Mouse (Mus musculus): Measurements from ENCODE around the gene Ifrd1. TPM values are rescaled to one million over a fixed set of nuclear protein-coding genes. Genes with fewer than 3 reads are reported as not detected.
A peak's percentile ranks its signal among the peaks of the same experiment; 100 is the strongest.

The Ifrd1 gene
- polyA plus RNA-seq, 1 experiment from 2014 or later = 103 TPM

- peak overlapping the region; percentile 84 for H3K27ac ChIP-seq (ENCODE audit: low read depth, low read length)
- H3K36me3 ChIP-seq (ENCODE audit: control insufficient read depth, insufficient read depth, low read length) = peaks cover 14% of the 10 kb centered on the region
- H3K4me2 ChIP-seq = peak overlapping the region; percentile 64
- no peaks in the 10 kb centered on the region for H3K27me3 ChIP-seq (ENCODE audit: control insufficient read depth, insufficient read depth, low read length)
- ATAC-seq (replicated peaks; ENCODE audit: insufficient number of reproducible peaks, low FRiP score, low TSS enrichment) = no peak
- 42% methylated on average over 7 of the region's 7 CpGs for WGBS (ENCODE audit: insufficient replicate concordance)
- no peak overlapping the region; the same call in 1 of the 2 replicates for H3K9ac ChIP-seq (ENCODE audit: low read depth, low read length)
- peak overlapping the region; percentile 31 for H3K4me3 ChIP-seq (ENCODE audit: low read depth, low read length)
- H3K4me1 ChIP-seq (ENCODE audit: control insufficient read depth, insufficient read depth, low read length) = 0 out of 2 replicates have a peak, but pooled peaks cover 4% of the 10 kb centered on the region
- H3K9me3 ChIP-seq (replicated peaks; ENCODE audit: control insufficient read depth, low read length) = no peaks in the 10 kb centered on the region
These were observed 48.4 kb downstream of the Ifrd1 start for GRCm38 (mm10) chr12:40199795-40200402.

- Histone ChIP-seq H3K27ac (ENCODE audit: low read depth, low read length) (peak within 1 kb of the TSS; percentile 84), H3K27me3 (ENCODE audit: control insufficient read depth, insufficient read depth, low read length) (no peaks in the 10 kb centered on the region), H3K4me1 (ENCODE audit: control insufficient read depth, insufficient read depth, low read length) (0 out of 2 replicates have a peak, but pooled peaks cover 4% of the 10 kb centered on the region), H3K36me3 (ENCODE audit: control insufficient read depth, insufficient read depth, low read length) (peaks cover 10% of the 10 kb centered on the region), H3K4me3 (ENCODE audit: low read depth, low read length) (peak within 1 kb of the TSS; percentile 31), H3K9ac (ENCODE audit: low read depth, low read length) (peak within 1 kb of the TSS; percentile 58), H3K9me3 (replicated peaks; ENCODE audit: control insufficient read depth, low read length) (no peaks in the 10 kb centered on the region), H3K4me2 (peak within 1 kb of the TSS; percentile 64)
- WGBS (ENCODE audit: insufficient replicate concordance) = 43% methylated on average over 8 of the region's 8 CpGs
- ATAC-seq (replicated peaks; ENCODE audit: insufficient number of reproducible peaks, low FRiP score, low TSS enrichment) = peak; percentile 61; the same call in 1 of the 2 replicates
These were observed 49.0 kb downstream of the Ifrd1 start, which contains the start of gene Lsmem1 for GRCm38 (mm10) chr12:40199302-40199701. Lsmem1 (minus strand) TSS chr12:40199490.

DNA sequence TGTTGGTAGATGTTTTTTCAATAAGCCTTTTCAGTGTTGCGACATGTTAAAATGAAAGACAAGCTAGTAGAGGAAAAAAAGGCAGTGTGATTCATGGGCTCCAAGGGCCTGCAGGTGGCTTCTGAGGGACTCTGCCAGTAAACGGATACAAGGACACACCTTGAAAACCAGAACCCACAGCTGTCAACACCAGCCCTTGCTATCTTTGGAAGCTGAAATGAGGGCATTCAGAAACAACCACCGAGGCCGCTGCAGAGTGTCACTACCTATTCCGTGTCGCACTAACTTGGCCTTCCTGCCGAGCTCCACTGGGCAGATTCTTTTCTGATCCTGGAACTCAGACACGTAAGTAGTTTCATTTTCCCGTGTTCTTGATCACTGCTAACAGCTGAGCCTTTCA lies 49.9 kb downstream of the Ifrd1 start:
- Histone ChIP-seq H3K4me3 (ENCODE audit: low read depth, low read length) (peak overlapping the region; percentile 31), H3K27me3 (ENCODE audit: control insufficient read depth, insufficient read depth, low read length) (no peaks in the 10 kb centered on the region), H3K27ac (ENCODE audit: low read depth, low read length) (peak overlapping the region; percentile 84), H3K9ac (ENCODE audit: low read depth, low read length) (peak overlapping the region; percentile 58; the same call in 1 of the 2 replicates), H3K4me2 (peak overlapping the region; percentile 64), H3K4me1 (ENCODE audit: control insufficient read depth, insufficient read depth, low read length) (0 out of 2 replicates have a peak, but pooled peaks cover 4% of the 10 kb centered on the region), H3K36me3 (ENCODE audit: control insufficient read depth, insufficient read depth, low read length) (0 out of 2 replicates have a peak, but pooled peaks cover 5% of the 10 kb centered on the region), H3K9me3 (replicated peaks; ENCODE audit: control insufficient read depth, low read length) (no peaks in the 10 kb centered on the region)
- ATAC-seq (replicated peaks; ENCODE audit: insufficient number of reproducible peaks, low FRiP score, low TSS enrichment) = 0 out of 2 replicates have a peak, but pooled peaks have one; percentile 39
- 53% methylated on average over 9 of the region's 9 CpGs for WGBS (ENCODE audit: insufficient replicate concordance)

GRCm38 (mm10) chr12:40198019-40198418 lies 50.3 kb downstream of the Ifrd1 start:
- no peak for ATAC-seq (replicated peaks; ENCODE audit: insufficient number of reproducible peaks, low FRiP score, low TSS enrichment)
- WGBS (ENCODE audit: insufficient replicate concordance) = 72% methylated on average over 5 of the region's 5 CpGs
- Histone ChIP-seq H3K9ac (ENCODE audit: low read depth, low read length) (no peak overlapping the region), H3K27me3 (ENCODE audit: control insufficient read depth, insufficient read depth, low read length) (no peaks in the 10 kb centered on the region), H3K4me1 (ENCODE audit: control insufficient read depth, insufficient read depth, low read length) (0 out of 2 replicates have a peak, but pooled peaks cover 4% of the 10 kb centered on the region), H3K9me3 (replicated peaks; ENCODE audit: control insufficient read depth, low read length) (no peaks in the 10 kb centered on the region), H3K36me3 (ENCODE audit: control insufficient read depth, insufficient read depth, low read length) (0 out of 2 replicates have a peak, but pooled peaks cover 5% of the 10 kb centered on the region), H3K4me3 (ENCODE audit: low read depth, low read length) (peak overlapping the region; percentile 31), H3K27ac (ENCODE audit: low read depth, low read length) (peak overlapping the region; percentile 84), H3K4me2 (peak overlapping the region; percentile 64)

GRCm38 (mm10) chr12:40197511-40197910 lies 50.8 kb downstream of the Ifrd1 start:
- Histone ChIP-seq H3K36me3 (ENCODE audit: control insufficient read depth, insufficient read depth, low read length) (0 out of 2 replicates have a peak, but pooled peaks cover 3% of the 10 kb centered on the region), H3K4me2 (peak overlapping the region; percentile 27; the same call in 1 of the 2 replicates), H3K9me3 (replicated peaks; ENCODE audit: control insufficient read depth, low read length) (no peaks in the 10 kb centered on the region), H3K4me1 (ENCODE audit: control insufficient read depth, insufficient read depth, low read length) (0 out of 2 replicates have a peak, but pooled peaks cover 4% of the 10 kb centered on the region), H3K9ac (ENCODE audit: low read depth, low read length) (no peak overlapping the region), H3K27me3 (ENCODE audit: control insufficient read depth, insufficient read depth, low read length) (no peaks in the 10 kb centered on the region), H3K4me3 (ENCODE audit: low read depth, low read length) (peak overlapping the region; percentile 31; the same call in 1 of the 2 replicates), H3K27ac (ENCODE audit: low read depth, low read length) (peak overlapping the region; percentile 37; the same call in 1 of the 2 replicates)
- ATAC-seq (replicated peaks; ENCODE audit: insufficient number of reproducible peaks, low FRiP score, low TSS enrichment) = no peak

DNA sequence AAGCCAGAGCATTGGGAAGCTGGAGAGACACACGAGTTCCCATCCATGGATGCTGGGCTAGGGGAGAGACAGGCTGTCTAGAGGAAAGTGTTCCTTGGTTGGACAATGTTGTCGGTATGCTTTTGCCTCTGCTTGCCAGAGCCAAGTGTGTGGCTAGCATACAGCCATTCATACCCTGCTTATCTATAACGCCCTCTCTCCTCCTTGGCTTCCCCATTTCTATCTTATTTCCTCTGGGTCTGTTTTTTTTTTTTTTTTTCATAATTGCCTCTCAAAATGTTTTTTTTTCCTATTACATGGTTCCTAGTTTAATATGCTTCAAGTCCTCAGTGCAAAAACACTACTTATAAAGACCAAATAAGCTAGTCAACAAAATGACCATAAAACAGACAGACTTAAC lies 62.8 kb downstream of the Ifrd1 start:
- ATAC-seq (replicated peaks; ENCODE audit: insufficient number of reproducible peaks, low FRiP score, low TSS enrichment) = no peak
- no peak overlapping the region for H3K4me2 ChIP-seq
- no peak overlapping the region for H3K4me3 ChIP-seq (ENCODE audit: low read depth, low read length)
- H3K4me1 ChIP-seq (ENCODE audit: control insufficient read depth, insufficient read depth, low read length) = no peaks in the 10 kb centered on the region
- no peaks in the 10 kb centered on the region for H3K36me3 ChIP-seq (ENCODE audit: control insufficient read depth, insufficient read depth, low read length)
- WGBS (ENCODE audit: insufficient replicate concordance) = 83% methylated on average over 3 of the region's 3 CpGs
- H3K9ac ChIP-seq (ENCODE audit: low read depth, low read length) = no peak overlapping the region
- no peaks in the 10 kb centered on the region for H3K9me3 ChIP-seq (replicated peaks; ENCODE audit: control insufficient read depth, low read length)
- no peak overlapping the region for H3K27ac ChIP-seq (ENCODE audit: low read depth, low read length)
- H3K27me3 ChIP-seq (ENCODE audit: control insufficient read depth, insufficient read depth, low read length) = no peaks in the 10 kb centered on the region

- Histone ChIP-seq H3K4me2 (no peak overlapping the region), H3K9me3 (replicated peaks; ENCODE audit: control insufficient read depth, low read length) (no peaks in the 10 kb centered on the region), H3K4me3 (ENCODE audit: low read depth, low read length) (no peak overlapping the region), H3K36me3 (ENCODE audit: control insufficient read depth, insufficient read depth, low read length) (no peaks in the 10 kb centered on the region; the same call in 1 of the 2 replicates), H3K4me1 (ENCODE audit: control insufficient read depth, insufficient read depth, low read length) (no peaks in the 10 kb centered on the region), H3K27me3 (ENCODE audit: control insufficient read depth, insufficient read depth, low read length) (no peaks in the 10 kb centered on the region), H3K27ac (ENCODE audit: low read depth, low read length) (no peak overlapping the region), H3K9ac (ENCODE audit: low read depth, low read length) (no peak overlapping the region)
- ATAC-seq (replicated peaks; ENCODE audit: insufficient number of reproducible peaks, low FRiP score, low TSS enrichment) = no peak
- 56% methylated on average over 6 of the region's 6 CpGs for WGBS (ENCODE audit: insufficient replicate concordance)
These were observed 71.2 kb downstream of the Ifrd1 start for GRCm38 (mm10) chr12:40177089-40177488.

GRCm38 (mm10) chr12:40176158-40176557 lies 72.1 kb downstream of the Ifrd1 start:
- H3K27ac ChIP-seq (ENCODE audit: low read depth, low read length) = no peak overlapping the region
- ATAC-seq (replicated peaks; ENCODE audit: insufficient number of reproducible peaks, low FRiP score, low TSS enrichment) = no peak
- no peaks in the 10 kb centered on the region; the same call in 1 of the 2 replicates for H3K36me3 ChIP-seq (ENCODE audit: control insufficient read depth, insufficient read depth, low read length)
- H3K9me3 ChIP-seq (replicated peaks; ENCODE audit: control insufficient read depth, low read length) = no peaks in the 10 kb centered on the region
- H3K9ac ChIP-seq (ENCODE audit: low read depth, low read length) = no peak overlapping the region
- H3K4me3 ChIP-seq (ENCODE audit: low read depth, low read length) = no peak overlapping the region
- 76% methylated on average over 2 of the region's 2 CpGs for WGBS (ENCODE audit: insufficient replicate concordance)
- no peak overlapping the region for H3K4me2 ChIP-seq
- no peaks in the 10 kb centered on the region for H3K27me3 ChIP-seq (ENCODE audit: control insufficient read depth, insufficient read depth, low read length)
- no peaks in the 10 kb centered on the region for H3K4me1 ChIP-seq (ENCODE audit: control insufficient read depth, insufficient read depth, low read length)
